Mouse (Mus musculus) spleen, adult 2 months (tissue): ENCODE measurements around the gene Iqch.

Experiments used
- CTCF ChIP-seq: fragments of 200-500 bp; IDR thresholded peaks from 2 replicates; pipeline ENCODE4 v1.5.1; 2011; ENCODE audit warnings: mild to moderate bottlenecking, inconsistent platforms; ENCODE audit not compliant: insufficient read depth, insufficient read length, insufficient replicate concordance; ENCODE audit errors: extremely low read depth
- POLR2A ChIP-seq: fragments of 200-500 bp; IDR thresholded peaks from 2 replicates; pipeline ENCODE4 v1.6.1; 2011; ENCODE audit warnings: low read depth, low read length, inconsistent platforms

DNA sequence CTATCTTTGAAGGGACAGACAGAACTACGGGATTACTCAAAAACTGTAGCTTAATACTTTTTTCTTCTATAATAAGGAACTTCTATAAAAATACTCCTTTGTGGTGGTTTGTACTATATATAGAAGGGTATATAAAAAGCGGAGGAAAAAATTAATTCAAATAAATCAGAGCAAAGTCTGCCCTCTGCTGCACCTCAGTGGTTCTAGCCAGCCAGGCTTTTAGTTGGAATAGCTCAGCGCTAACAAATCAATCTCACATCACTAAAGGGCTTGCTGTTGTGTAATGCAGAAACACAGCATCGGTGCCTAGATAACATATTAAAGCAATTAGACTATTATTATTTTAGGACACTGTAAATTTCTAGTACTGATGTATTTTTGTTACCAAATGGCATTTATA lies 91.3 kb downstream of the Iqch start:
- no peak for TF ChIP-seq POLR2A
- TF ChIP-seq CTCF: no peak
